Mouse (Mus musculus) myocyte (in vitro differentiated cells): ENCODE results near the gene Tmem191c. TPM values are rescaled to one million over a fixed set of nuclear protein-coding genes. Genes with fewer than 3 reads are reported as not detected.
"Not testable (repeated sequence)": the region's sequence is repeated elsewhere in the genome, so short reads cannot be mapped to it uniquely, and the experiment has no call there.

Source experiments
- H3K27me3 ChIP-seq: one replicate; pipeline ENCODE4 v1.6.1; 2011; ENCODE audit not compliant: control insufficient read depth, insufficient read depth, insufficient read length
- H3K36me3 ChIP-seq: one replicate; pipeline ENCODE4 v1.6.1; 2011; ENCODE audit not compliant: control insufficient read depth, insufficient read depth
- H3K4me2 ChIP-seq: one replicate; pipeline ENCODE4 v1.6.1; 2011; ENCODE audit warnings: low read depth, control low read depth
- H3K4me3 ChIP-seq: one replicate; pipeline ENCODE4 v1.5.1; 2011; ENCODE audit warnings: mild to moderate bottlenecking, control low read depth, moderate library complexity
- H3K79me2 ChIP-seq: one replicate; pipeline ENCODE4 v1.6.1; 2011; ENCODE audit not compliant: control insufficient read depth, insufficient read depth
- H3ac ChIP-seq: one replicate; pipeline ENCODE4 v1.6.1; 2011; ENCODE audit not compliant: control insufficient read depth, insufficient read length
- CEBPB ChIP-seq: IDR thresholded peaks from 2 replicates; pipeline ENCODE4 v1.6.1; 2011; ENCODE audit warnings: mild to moderate bottlenecking, moderate library complexity; ENCODE audit not compliant: poor library complexity, insufficient read depth, severe bottlenecking
- E2F4 ChIP-seq: IDR thresholded peaks from one replicate; pipeline ENCODE4 v1.6.1; 2011; ENCODE audit warnings: mild to moderate bottlenecking, control low read depth, moderate library complexity; ENCODE audit not compliant: insufficient read depth
- MAX ChIP-seq: IDR thresholded peaks from one replicate; pipeline ENCODE4 v1.6.1; 2011; ENCODE audit warnings: low read depth, mild to moderate bottlenecking, control low read depth
- MYOD1 ChIP-seq, 3 experiments: IDR thresholded peaks; one replicate each; pipeline ENCODE4 v1.6.1; 2011; ENCODE audit warnings: control low read depth in 2 of 3, low read depth in 2 of 3, mild to moderate bottlenecking in 2 of 3, moderate library complexity in 1 of 3; ENCODE audit not compliant: insufficient read length in 2 of 3, control insufficient read depth in 1 of 3
- MYOG ChIP-seq, 3 experiments: IDR thresholded peaks; one replicate each; pipeline ENCODE4 v1.6.1; 2011; ENCODE audit warnings: control low read depth in 2 of 3, low read depth in 2 of 3, mild to moderate bottlenecking in 2 of 3; ENCODE audit not compliant: insufficient read length in 2 of 3, control insufficient read depth in 1 of 3, insufficient read depth in 1 of 3
- POLR2A ChIP-seq: IDR thresholded peaks from one replicate; pipeline ENCODE4 v1.6.1; 2011; ENCODE audit warnings: low read depth, mild to moderate bottlenecking, control low read depth, moderate library complexity; ENCODE audit not compliant: insufficient read length
- POLR2AphosphoS2 ChIP-seq: IDR thresholded peaks from one replicate; pipeline ENCODE4 v1.6.1; 2011; ENCODE audit warnings: low read depth, control low read depth; ENCODE audit not compliant: insufficient read length
- REST ChIP-seq: IDR thresholded peaks from one replicate; pipeline ENCODE4 v1.6.1; 2011; ENCODE audit warnings: mild to moderate bottlenecking, control low read depth, moderate library complexity; ENCODE audit not compliant: insufficient read depth, insufficient read length
- SRF ChIP-seq: IDR thresholded peaks from one replicate; pipeline ENCODE4 v1.6.1; 2011; ENCODE audit warnings: low read depth; ENCODE audit not compliant: control insufficient read depth, insufficient read length
- TCF12 ChIP-seq: IDR thresholded peaks from one replicate; pipeline ENCODE4 v1.6.1; 2011; ENCODE audit warnings: mild to moderate bottlenecking, control low read depth; ENCODE audit not compliant: poor library complexity, insufficient read depth, severe bottlenecking
- TCF3 ChIP-seq: IDR thresholded peaks from one replicate; pipeline ENCODE4 v1.6.1; 2011; ENCODE audit warnings: low read depth, control low read depth; ENCODE audit not compliant: insufficient read length
- USF1 ChIP-seq: IDR thresholded peaks from one replicate; pipeline ENCODE4 v1.6.1; 2011; ENCODE audit warnings: low read depth, mild to moderate bottlenecking, control low read depth, moderate library complexity
- polyA plus RNA-seq: library from polyadenylated mRNA; unstranded; fragments of >200 nt; fragmentation: generic; extraction: Trizol; gene quantifications from one replicate; pipeline ENCODE4 v1.2.1, GENCODE M21; 2012; ENCODE audit warnings: missing spikeins

The Tmem191c gene
- 2.7 TPM for polyA plus RNA-seq

DNA sequence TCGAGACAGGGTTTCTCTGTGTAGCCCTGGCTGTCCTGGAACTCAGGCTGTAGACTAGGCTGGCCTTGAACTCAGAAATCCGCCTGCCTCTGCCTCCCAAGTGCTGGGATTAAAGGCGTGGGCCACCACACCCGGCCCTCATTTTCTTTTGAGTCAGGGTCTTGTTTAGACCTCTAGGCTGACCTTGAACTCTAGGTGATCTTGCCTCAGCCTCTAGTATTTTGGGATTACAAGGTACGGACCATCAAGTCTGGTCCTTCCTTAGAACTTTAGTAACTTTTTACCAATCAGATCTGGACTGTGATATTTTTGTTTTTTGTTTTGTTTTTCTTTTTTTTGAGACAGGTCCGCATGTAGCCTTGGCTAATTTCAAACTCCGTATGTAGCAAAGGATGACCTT is at the start of gene Tmem191c:
Gene Tmem191c, plus strand, starts transcription at position 357 of the 400 bp plus-strand sequence.
- Histone ChIP-seq H3K36me3 (no peaks in the 10 kb centered on the region), H3ac (no peak within 1 kb of the TSS), H3K27me3 (no peaks in the 10 kb centered on the region), H3K4me3 (peak within 1 kb of the TSS; percentile 9), H3K4me2 (peak within 1 kb of the TSS; percentile 76), H3K79me2 (no peaks in the 10 kb centered on the region)
- no peak for TF ChIP-seq MYOG (IDR thresholded peaks at IDR 0.05; ENCODE audit: control insufficient read depth in 1 of 3, insufficient read depth in 1 of 3, insufficient read length in 2 of 3, low read depth in 2 of 3)
- TF ChIP-seq POLR2A, result no peak
- TF ChIP-seq POLR2AphosphoS2, result no peak

DNA sequence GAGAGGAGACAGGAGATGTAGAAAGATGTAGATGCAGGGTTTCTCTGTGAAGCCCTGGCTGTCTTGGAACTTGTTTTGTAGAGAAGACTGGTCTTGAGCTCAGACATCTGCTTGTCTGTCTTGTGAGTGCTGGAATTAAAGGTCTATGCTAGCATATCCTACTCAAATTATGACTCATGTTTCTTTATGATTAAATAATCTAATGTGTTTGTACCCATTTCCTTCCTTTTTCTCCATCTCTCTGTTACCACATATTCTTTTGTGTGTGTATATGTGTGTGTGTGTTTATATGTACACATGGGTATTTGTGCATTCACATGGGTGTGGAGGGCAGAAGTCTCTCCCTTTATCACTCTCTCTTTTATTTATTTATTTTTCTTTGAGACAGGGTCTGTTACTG is 49.4 kb upstream of the Tmem191c start:
- peaks cover 7% of the 10 kb centered on the region for H3K27me3 ChIP-seq
- H3K79me2 ChIP-seq, result no peaks in the 10 kb centered on the region
- H3ac ChIP-seq, result no peak overlapping the region
- no peaks in the 10 kb centered on the region for H3K36me3 ChIP-seq
- no peak overlapping the region for H3K4me2 ChIP-seq
- H3K4me3 ChIP-seq, result no peak overlapping the region
- TF ChIP-seq POLR2A, result no peak
- no peak for TF ChIP-seq USF1
- no peak for TF ChIP-seq E2F4
- TF ChIP-seq TCF12, result no peak
- no peak for TF ChIP-seq MYOG (IDR thresholded peaks at IDR 0.05; ENCODE audit: control insufficient read depth in 1 of 3, insufficient read depth in 1 of 3, insufficient read length in 2 of 3, low read depth in 2 of 3)
- no peak for TF ChIP-seq SRF
- TF ChIP-seq MAX, result no peak
- TF ChIP-seq TCF3, result no peak
- no peak for TF ChIP-seq REST
- TF ChIP-seq MYOD1 (IDR thresholded peaks at IDR 0.05; ENCODE audit: control insufficient read depth in 1 of 3, insufficient read length in 2 of 3, low read depth in 2 of 3), result no peak

DNA sequence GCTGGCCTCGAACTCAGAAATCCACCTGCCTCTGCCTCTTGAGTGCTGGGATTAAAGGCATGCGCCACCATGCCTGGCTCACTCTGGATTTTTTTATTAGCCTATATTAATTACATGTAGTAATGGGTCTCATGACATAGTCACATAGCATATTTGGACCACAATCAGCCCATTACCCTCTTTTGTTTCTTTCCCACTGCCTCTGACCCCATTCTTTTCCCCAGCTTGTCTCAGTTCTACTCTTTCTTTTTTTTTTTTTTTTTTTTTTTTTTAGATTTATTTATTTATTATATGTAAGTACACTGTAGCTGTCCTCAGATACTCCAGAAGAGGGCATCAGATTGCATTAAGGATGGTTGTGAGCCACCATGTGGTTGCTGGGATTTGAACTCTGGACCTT is 44.4 kb upstream of the Tmem191c start:
- not testable (repeated sequence) for H3K4me3 ChIP-seq, H3K36me3 ChIP-seq, H3K27me3 ChIP-seq, H3K79me2 ChIP-seq, H3ac ChIP-seq, H3K4me2 ChIP-seq

DNA sequence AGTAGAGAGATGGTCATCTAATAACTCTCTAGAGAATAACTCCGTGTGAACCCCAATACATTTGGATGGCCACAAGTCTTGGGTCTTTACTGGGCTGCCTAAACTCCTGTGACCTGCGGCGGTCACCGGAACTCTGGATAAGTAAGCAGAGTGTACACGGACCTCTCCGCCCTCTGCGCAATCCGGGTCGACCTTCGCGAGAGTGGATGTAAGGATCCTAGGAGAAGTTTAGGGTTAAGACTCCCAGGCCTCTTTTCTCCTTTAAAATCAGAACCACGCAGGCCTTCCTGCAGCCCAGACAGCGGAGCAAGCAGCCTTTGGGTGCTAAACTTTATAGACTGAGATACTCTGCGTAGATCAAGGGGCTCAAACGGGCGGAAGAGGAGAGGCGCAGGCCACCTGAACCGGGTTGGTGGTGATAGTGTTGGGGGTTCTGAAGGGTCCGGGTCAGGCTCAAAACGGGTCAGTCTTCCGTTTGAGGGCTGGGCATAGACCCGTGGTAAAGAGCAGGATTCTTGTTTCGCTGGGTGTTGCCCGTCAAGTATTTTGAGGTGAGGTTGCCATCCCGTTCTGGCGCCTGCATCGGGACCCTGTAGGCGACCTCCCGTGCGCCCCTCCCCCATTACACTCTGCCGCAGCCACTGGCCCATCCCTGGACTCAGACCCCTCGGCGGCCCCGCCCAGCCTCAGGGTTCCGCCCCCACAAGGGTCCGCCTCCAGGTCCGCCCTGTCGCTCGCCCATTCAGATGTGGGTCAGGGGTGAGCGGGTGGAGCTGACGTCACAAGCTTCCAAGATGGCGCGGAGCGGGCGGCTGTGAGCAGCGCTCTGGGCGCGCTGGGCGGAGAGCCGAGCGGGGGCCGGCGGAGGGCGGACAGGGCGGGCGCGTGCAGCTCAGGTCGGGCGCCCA is 42.8 kb upstream of the Tmem191c start, which contains the start of gene Hic2:
Gene Hic2, plus strand, starts transcription at position 779 of the 908 bp plus-strand sequence.
- peak within 1 kb of the TSS; percentile 96 for H3K4me2 ChIP-seq
- H3K27me3 ChIP-seq, result no peaks in the 10 kb centered on the region

DNA sequence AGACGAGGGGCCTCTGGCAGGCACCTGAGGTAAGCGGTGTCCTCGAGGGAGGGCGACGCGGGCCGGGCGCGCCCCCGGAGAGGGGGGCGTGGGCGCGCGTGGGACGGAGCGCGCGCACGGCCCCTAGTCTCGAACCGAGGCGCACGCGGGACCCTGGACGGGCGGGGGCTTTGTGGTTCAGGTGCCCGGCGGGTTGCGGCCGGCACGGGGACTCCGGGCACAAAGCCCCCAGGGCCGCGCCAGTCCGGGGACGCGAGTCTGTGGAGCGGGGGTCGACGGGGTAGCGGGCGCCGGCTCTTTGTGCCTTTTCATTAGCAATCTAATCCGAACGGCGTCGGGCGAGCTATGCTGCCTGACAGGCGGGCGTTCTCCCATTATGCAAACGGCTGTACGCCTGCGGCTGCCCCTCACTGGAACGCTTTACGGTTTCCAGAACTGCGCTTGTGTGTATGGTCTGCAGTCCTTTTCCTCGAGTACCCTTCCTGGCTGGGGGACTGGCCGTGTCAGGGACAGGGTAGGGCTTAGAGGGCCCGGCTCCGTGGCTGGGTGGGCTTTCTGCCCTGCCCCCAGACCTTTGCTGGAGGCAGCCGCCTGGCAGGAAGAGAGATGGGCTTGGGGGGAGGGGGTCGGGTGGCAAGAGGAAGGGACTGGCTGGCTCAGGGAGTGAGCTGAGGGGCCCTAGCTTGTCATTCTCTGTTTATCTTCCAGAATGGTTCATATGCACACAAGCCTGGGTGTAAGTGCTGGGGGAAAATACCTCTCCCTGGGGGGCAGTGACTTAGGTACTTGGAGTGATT is 42.0 kb upstream of the Tmem191c start:
- TF ChIP-seq MAX (no peak), MYOD1 (IDR thresholded peaks at IDR 0.05; ENCODE audit: control insufficient read depth in 1 of 3, insufficient read length in 2 of 3, low read depth in 2 of 3) (no peak), TCF12 (no peak), TCF3 (no peak), REST (no peak), E2F4 (no peak), USF1 (no peak), MYOG (IDR thresholded peaks at IDR 0.05; ENCODE audit: control insufficient read depth in 1 of 3, insufficient read depth in 1 of 3, insufficient read length in 2 of 3, low read depth in 2 of 3) (no peak), POLR2A (no peak), POLR2AphosphoS2 (no peak), SRF (no peak), CEBPB (no peak)
- Histone ChIP-seq H3K79me2 (peaks cover 14% of the 10 kb centered on the region), H3K4me2 (peak overlapping the region; percentile 96), H3K36me3 (no peaks in the 10 kb centered on the region), H3K4me3 (peak overlapping the region; percentile 47), H3ac (peak overlapping the region; percentile 26), H3K27me3 (no peaks in the 10 kb centered on the region)

More for the DNA sequence above, 42.8 kb upstream of the Tmem191c start, which contains the start of gene Hic2:
- Histone ChIP-seq H3K79me2 (peaks cover 11% of the 10 kb centered on the region), H3K36me3 (no peaks in the 10 kb centered on the region), H3ac (peak within 1 kb of the TSS; percentile 26), H3K4me3 (peak within 1 kb of the TSS; percentile 47)
- peak; percentile 86 for TF ChIP-seq POLR2A
- TF ChIP-seq MYOG (IDR thresholded peaks at IDR 0.05; ENCODE audit: control insufficient read depth in 1 of 3, insufficient read depth in 1 of 3, insufficient read length in 2 of 3, low read depth in 2 of 3), result peak in 1 of 3 experiments; percentile 10
- peak; percentile 40 for TF ChIP-seq POLR2AphosphoS2
- TF ChIP-seq E2F4, result no peak
- no peak for TF ChIP-seq TCF12
